Mouse (Mus musculus) lung, postnatal 4 days (tissue): ENCODE results near the gene Gm5737.

Experiments used
- DNase-seq, 2 experiments: peaks; one replicate each; pipeline ENCODE4 v3.0.0; 2021

The Gm5737 gene

DNA sequence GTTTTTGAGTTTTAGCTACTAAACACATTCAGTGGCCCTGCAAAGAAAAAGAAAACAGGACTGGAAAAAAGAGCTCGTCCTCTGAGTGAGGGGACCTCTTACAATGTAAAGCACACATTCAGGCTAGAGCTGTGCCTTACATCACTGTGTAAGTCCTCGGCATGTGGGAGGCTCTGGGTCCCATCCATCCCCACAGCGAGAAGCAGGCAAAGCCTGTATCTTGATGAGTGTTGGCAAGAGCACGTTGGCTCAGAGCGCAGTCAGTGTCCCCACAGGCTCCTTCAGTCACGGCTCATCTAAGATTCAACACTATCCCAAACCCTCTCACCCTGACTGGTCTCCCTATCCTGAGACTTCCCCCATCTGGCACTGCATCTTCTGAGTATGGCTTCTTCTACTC is 66.1 kb downstream of the Gm5737 start:
- no peak for DNase-seq

DNA sequence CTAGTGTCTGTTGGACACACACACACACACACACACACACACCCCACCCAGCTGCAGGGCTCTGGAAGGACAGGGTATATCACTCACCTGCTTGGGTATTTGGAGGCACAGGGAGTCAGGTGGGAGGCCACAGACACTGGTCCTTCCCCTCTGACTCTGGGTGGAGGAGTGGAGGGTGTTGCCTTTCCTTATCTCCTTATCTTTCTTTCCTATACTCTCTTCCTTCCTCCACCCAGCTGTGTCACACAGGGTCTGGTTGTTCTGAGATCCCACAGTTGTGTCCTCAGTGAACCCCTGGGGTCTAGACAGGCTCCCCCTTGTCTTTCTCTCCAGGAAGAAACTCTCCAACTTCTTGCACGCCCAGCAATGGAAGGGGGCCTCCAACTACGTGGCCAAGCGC is 67.8 kb downstream of the Gm5737 start:
- no peak for DNase-seq

DNA sequence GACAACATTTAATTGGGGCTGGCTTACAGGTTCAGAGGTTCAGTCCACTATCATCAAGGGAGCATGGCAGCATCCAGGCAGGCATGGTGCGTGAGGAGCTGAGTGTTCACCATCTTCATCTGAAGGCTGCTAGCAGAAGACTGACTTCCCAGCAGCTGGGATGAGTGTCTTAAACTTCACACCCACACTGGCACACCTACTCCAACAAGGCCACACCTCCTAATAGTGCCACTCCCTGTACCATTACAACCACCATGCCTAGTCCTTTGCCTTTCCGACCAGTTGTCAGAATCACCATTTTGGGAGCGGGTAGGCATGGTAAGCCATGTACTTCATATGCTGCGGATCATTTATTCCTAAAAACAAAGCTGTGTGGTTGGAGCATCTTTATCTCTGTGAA is 68.6 kb downstream of the Gm5737 start:
- DNase-seq: no peak
